Mouse (Mus musculus) CD8-positive naive resting alpha-beta T cell, adult 57 days (primary cell): ENCODE data around the gene Hes3. TPM values are rescaled to one million over a fixed set of nuclear protein-coding genes. Genes with fewer than 3 reads are reported as not detected.

Source experiments
- total RNA-seq: library from RNA; stranded (reverse); gene quantifications from one replicate; pipeline ENCODE4 v1.2.4, GENCODE M21; 2023

The Hes3 gene
- not detected for total RNA-seq

DNA sequence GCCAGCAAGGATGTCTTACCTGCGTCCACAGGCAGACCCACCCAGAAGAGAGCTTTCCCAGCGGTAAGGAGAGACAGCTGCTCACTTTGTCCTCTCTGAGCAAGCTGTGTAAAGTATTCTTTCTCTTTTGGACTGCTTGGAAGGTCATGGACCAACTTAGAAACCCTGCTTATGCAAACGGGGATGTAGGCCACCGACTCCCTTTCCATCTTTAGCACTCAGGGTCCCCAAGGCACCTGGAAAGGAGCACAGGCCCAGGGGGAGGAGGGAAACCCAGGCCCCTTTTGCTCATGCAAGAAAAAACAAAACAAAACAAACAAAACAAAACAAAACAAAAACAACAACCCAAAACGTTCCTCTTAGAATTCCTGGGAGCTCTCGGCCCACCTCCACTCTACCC is at the start of gene Hes3:
TSS of gene Hes3 (minus strand) at position 101 of the 400 bp plus-strand sequence.

DNA sequence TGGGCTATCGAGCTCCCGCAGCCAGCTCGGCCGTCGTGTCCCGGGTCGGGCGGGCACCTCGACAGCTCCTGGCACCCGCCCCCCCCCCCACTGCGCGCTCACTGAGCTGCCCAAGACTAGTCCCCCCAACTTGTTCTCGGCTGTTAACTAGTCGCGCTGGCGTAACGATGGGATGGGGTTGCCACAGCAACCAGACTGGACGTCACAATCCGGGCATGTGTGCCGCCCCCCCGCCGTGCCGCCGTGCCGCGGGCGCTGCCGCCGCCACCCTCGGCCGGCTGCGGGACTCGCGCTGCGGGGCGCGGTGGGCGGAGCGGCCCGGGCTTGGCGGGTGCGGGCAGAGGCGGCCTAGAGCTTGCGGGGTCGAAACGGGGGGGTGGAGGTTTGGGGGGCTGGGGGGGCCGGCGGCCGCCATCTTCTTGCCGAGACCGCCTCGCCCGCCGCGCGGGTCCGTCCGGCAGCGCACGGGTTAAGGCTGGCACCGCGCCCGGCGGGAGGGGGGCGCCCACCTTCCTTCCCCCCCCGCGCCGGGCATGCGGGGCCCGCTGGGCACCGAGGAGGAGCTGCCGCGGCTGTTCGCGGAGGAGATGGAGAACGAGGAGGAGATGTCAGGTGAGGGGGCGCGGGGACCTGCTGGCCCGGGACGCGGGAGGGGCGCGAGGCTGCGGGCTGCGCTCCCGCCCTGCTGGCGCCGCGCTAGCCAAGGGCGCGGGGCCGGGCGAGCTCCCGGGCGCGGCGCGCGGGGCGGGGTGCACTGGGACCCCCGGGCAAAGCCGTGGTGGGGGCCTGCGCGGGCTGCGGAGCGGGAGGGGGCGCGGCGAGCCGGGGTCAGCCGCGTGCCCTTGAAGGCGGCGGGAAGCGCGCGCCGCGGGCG is 47.2 kb upstream of the Hes3 start, which contains the start of gene Chd5:
TSS of gene Chd5 (plus strand) at position 233 of the 874 bp plus-strand sequence.

DNA sequence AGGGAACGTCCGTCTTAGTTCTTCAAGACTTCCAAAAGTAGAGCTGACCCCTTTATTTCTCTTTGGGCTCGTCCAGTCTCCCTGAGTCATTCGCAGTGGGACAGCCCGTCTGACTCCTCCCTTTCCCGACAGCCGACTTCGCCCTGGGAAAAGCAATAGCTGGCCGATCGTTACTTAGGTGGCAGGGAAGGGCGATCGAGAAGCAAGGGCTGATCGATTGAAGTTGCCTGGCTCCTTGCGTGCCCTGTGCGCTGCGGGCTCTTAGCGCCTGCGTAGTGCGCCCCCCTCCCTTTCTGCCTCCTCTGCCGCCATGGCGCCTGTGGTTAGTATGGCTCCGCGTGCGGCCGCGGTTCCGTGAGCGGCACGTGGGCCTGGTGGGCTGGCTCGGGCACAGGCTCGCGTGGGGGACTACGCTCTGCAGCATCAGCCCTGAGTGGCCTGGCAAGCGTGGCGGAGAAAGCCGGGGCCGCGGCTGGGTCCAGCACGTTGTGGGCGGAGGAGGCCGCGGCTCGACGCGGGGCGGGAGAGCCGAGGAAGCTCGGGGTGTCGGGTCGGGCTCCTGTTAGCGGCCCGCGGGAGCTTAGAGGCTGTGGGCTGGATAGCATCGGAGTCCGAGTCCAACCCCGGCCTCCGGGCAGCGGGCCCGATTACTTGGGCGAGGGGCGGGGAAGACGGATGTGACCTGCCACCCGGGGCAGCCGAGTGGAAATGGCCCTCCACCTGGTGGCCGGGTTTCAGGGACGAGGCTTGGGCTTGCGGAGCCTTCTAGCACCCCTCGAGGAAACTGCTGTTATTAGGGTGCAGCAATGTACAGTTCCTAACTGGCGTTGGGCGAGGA is 34.3 kb upstream of the Hes3 start, which contains the start of gene Rpl22:
TSS of gene Rpl22 (plus strand) at position 169 of the 838 bp plus-strand sequence.

DNA sequence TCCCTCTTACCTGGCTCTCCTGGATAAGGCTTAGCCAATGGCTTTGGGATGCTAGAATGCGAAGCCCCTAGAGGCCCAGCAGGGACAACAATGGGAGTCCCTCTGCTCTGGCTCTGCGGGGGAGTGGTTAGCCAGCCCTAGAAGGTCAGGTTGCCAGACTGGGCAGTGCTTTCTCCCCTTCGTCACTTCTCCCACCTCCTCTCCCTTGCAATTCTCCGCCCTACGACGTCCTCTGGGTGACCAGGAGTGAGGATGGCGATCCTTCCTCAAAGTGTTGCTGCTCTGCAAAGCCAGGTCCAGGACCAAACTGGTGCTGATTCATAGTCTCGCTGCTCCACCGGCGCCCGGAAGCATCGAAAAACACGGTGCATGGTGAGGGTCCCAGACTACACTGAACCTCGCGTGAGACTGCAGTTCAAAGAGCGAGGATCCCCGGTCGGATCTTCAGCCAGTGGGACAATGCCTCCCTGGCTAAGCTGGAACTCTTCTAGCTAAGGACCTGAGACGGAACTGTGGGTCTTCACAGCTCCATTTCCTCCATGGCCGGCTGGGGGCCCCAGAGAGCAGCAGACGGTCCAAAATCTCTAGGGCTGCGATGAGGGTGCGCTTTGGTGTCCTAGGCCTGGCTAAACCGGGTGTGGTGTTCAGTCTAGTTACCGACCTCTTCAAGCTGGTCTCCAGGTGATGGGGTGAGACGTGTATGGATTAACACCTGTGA is 27.2 kb upstream of the Hes3 start, which contains the start of gene Rnf207:
TSS of gene Rnf207 (minus strand) at position 477 of the 718 bp plus-strand sequence.

DNA sequence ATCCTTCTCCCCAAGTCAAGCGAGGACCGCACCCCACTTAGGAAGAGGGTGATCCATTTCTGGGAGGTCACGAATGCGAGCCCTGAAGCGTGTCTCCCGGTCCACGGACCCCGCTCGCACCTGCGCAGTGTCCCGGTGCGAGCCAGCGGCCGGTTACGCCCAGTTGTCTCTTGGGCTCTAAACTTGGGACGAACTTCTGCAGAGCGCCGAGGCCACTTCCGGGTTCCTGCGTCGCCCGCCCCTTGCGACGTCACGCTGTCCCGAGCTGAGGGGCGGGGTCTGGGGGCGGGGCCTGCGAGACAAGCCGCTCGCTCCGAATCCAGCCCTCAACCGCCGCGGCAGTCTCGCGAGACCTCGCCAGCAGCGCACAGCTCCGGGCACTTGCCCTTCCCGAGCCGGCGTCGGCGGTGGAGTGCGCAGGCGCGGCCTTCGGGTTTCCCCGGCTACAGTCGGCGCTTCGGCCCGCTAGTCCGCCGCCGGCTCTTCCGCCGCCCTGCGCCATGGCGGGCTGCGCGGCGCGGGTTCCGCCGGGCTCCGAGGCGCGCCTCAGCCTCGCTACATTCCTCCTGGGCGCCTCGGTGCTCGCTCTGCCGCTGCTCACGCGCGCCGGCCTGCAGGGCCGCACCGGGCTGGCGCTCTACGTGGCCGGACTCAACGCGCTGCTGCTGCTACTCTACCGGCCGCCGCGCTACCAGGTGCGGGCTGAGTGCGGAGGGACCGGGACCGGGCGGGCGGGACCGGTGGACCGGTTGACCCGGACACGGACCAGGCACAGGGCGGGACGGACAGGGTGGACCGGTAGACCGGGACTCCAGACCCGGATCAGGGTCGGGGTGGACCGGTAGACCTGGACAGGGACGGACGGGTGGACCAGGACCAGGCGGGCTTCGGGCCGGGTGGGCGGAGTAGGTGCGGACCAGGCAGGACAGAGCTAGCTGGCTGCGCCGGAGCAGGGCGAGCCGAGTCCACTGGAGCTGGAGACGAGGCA is 5.7 kb upstream of the Hes3 start, which contains the start of gene Icmt:
TSS of gene Icmt (plus strand) at position 354 of the 988 bp plus-strand sequence.

DNA sequence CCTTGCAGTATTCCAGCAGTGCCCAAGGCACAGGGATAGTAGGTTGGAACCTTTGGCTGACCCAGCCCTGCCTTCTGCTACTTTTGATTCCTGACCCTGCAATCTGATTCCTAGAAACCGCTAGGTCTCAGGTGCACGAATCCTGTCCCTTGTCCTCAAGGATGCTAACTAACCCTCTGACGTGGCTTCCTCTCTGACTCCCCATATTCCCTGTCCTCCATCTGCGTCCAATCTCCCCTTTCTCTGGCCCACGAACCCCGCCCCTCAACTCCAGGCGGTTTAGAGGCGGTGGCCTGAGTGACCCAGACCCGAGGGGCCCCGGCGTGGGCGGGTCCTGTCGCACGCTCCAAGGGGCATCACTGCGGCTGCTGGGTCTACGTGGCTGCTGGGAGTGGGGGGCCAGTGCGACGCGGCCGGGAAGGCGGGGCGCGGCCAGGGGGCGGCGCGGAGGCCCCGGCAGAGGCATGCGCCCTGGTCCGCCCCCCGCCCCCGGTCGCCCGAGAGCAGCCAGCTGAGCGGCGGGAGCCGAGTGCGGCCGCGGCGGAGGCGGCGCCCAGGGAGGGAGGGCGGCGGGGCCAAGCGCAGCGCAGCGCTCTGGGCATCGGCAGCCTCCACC is 17.7 kb downstream of the Hes3 start, which contains the start of gene Gpr153:
TSS of gene Gpr153 (plus strand) at position 612 of the 616 bp plus-strand sequence.

Other genes with a start within 250 kb of the Hes3 start
- gene Plekhg5, start 219.2 kb downstream of the Hes3 start, total RNA-seq = 2.4 TPM
- 9.0 TPM for gene Tnfrsf25, start 175.7 kb downstream of the Hes3 start, total RNA-seq
- 0.64 TPM for gene Espn, start 139.3 kb downstream of the Hes3 start, total RNA-seq
- not detected for gene Hes2, start 132.8 kb downstream of the Hes3 start, total RNA-seq
- gene Acot7, start 113.5 kb downstream of the Hes3 start, total RNA-seq = 11.1 TPM
- gene Gpr153, start 17.4 kb downstream of the Hes3 start, total RNA-seq = 0.58 TPM
- 18.1 TPM for gene Icmt, start 5.6 kb upstream of the Hes3 start, total RNA-seq
- gene Rnf207, start 27.3 kb upstream of the Hes3 start, total RNA-seq = not detected
- 1,082 TPM for gene Rpl22, start 34.1 kb upstream of the Hes3 start, total RNA-seq
- 0.06 TPM for gene Chd5, start 47.0 kb upstream of the Hes3 start, total RNA-seq
- 1.9 TPM for gene Nphp4, start 185.0 kb upstream of the Hes3 start, total RNA-seq
- gene Kcnab2, start 186.2 kb upstream of the Hes3 start, total RNA-seq = 207 TPM